Mouse (Mus musculus) liver, adult 2 months (tissue): ENCODE measurements around the gene Senp6.

Experiments used
- CTCF ChIP-seq: fragments of 200-500 bp; IDR thresholded peaks from 2 replicates; pipeline ENCODE4 v1.5.1; 2011; ENCODE audit warnings: low read depth, low read length, control low read depth
- POLR2A ChIP-seq: fragments of 200-500 bp; IDR thresholded peaks from 2 replicates; pipeline ENCODE4 v1.6.1; 2011; ENCODE audit warnings: low read length, control low read depth; ENCODE audit not compliant: insufficient read depth; ENCODE audit errors: extremely low read depth

DNA sequence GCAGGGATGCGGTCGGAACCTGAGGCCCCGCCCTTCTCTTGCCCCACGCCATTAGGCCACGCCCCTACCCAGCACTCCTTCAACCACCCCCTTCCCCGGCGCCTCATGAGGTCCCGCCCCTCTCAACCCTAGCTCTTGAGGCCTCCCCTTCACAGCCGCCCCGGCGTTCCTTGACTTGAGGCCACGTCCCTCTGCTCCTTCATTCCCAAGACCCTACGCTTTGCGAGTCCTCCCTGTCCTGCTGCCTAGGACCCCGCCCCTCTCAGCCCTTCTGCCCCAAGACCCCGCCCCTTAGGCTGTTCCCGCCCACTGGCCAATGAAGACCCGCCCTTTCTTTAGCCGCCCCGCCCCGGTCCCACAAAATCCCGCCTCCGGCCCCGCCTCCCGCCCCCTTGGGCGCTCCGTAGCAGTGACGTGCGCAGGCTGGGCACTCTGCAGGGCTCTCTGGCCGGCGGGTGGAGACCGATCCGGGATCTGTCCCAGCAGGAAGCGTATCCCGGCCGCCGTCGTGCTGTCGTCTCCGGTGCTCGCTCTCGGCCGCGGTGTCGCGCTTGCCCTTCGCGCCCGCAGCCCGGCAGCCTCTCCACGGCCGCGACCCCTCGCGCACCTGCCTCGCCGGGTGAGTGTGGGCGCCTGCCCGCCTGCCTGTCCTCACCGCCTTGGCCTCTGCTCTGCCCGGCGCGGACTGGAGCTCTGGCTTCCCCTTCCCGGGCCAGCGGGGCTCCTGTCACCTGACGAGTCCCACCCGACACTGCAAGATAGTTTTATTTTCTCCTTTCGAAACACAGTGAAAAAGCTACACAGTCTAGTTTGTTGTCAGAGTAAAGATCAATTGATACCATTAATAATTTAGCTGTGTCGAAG is 98.1 kb downstream of the Senp6 start, which contains the start of gene Myo6:
- TF ChIP-seq CTCF, result no peak
- TF ChIP-seq POLR2A, result peak; percentile 98
